Mouse (Mus musculus): ENCODE data around the gene Cdkl1.

The Cdkl1 gene

DNA sequence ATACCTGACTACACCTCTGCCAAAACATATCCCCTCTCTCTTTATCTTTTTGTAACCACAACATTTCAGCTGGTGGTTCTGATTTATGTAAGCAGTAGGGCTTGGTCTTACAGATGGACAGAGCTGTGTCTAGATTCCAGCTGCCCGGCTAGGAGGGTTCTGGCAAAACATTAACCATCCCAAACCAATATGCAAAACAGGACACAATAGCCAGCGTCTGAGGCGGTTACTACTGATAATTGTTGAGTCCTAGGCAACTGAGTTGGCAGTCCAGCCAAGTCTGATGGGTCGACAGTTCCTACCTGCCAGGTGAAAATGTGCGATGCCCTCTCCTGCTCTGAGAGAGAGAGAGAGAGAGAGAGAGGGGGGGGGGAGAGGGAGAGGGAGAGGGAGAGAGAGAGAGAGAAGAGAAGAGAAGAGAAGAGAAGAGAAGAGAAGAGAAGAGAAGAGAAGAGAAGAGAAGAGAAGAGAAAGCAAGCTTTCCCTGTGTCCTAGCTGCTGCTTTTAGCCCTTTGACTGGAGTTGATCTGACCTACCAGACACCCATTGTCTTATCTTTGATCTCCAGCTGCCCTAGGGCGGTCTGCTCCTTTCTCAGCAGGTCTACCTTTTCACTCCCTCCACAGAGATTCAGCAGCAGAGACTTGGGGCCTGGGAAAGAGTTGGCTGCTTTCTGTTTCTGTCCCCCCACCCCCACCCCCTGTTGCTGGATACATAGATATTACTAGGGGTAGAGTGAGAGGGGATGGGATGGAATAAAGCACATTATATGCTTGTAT, 7.6 kb downstream of the Cdkl1 start:
- DNase-seq (ENCODE audit: extremely low read depth, low read depth, low spot score), result no peak

DNA sequence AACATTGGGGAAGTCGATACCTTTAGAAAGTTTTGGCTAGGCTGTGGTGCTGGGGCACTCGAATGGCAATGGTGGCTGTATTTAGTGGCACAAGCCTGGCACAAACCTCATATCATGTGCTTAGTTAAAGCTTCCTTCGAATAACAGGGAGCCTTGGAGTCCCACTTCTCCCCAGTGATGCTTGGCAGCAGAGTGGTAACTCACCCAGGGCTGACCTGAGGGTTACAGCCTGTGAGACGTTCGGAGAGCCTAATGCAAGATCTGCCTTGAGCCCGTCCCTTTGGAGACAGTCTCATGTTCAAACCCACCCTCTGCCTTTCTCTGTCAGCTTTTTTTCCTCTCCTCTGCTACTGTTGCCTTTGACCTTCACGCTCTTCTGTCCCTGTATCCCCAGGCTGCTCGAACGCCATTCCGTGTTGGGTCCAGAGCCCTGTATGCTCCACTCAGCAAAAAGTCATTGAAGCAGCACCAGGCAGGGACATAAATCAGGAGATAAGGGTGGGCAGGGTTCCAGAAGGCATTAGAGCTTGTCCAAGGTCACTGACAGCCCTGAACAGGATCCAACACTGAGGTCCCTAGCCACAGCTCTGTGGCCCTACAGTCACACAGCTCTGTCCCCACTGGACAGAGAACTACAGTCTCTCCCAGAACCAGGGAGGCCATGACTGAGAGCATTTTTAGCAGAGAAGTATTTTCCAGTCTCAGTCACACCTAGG, 9.0 kb downstream of the Cdkl1 start:
- no peak for DNase-seq (ENCODE audit: extremely low read depth, low read depth, low spot score)

DNA sequence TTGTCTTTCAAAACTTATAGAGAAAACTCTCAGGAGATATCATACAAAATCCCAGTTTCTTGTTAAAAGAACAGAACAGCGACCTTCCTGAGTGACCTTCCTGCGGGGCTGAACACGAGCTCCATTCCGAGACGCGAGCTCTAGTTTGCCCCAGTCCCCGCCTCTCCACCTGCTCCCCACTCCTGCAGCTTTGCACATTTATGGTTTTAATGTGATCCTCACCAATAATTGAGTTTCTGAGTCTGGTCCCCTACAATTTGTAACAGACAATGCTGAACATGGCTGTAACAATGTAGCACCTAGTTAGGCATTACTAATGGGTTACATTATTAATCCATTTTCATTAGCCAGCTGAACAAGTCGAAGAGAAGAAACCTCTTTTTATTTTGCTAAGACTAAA, 9.6 kb downstream of the Cdkl1 start:
- DNase-seq (ENCODE audit: extremely low read depth, low read depth, low spot score), result no peak

DNA sequence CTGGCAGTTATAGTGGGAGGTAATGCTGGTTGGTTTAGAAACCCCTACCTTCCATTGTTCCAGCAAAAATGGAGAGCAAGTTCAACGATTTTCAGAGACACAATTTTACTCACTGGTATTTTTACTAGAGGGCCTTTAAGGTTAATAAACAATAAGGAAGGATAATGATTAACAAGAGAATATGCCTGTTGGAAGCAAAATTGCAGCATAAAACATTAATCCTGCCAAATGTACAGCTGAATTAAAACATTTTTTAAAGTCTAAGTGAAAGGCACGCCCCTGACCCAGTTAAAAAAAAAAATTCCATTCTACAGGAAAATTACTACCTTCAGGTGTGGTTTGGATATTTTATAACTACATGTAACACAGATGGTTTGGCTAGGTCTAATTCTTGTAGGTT, 13.1 kb downstream of the Cdkl1 start:
- no peak for DNase-seq (ENCODE audit: extremely low read depth, low read depth, low spot score)

DNA sequence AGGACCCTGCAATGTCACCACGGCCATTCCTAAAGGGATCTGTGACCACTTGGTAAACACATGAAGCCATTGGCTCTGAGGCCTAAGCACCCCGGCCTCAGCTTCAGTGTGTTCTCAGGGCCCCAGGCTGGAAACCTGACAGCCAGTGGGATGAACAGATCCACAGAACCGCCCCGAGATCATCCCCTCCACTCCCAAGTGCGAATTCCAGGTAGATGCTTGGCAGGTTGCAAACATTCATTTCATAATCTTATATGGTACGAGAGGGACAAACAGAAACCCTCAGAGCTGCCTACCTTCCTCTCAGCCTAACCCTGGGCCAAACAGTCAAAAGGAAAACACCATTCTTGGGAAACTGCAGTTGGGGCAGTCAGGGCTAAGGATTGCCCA, 13.7 kb downstream of the Cdkl1 start:
- no peak for DNase-seq (ENCODE audit: extremely low read depth, low read depth, low spot score)

DNA sequence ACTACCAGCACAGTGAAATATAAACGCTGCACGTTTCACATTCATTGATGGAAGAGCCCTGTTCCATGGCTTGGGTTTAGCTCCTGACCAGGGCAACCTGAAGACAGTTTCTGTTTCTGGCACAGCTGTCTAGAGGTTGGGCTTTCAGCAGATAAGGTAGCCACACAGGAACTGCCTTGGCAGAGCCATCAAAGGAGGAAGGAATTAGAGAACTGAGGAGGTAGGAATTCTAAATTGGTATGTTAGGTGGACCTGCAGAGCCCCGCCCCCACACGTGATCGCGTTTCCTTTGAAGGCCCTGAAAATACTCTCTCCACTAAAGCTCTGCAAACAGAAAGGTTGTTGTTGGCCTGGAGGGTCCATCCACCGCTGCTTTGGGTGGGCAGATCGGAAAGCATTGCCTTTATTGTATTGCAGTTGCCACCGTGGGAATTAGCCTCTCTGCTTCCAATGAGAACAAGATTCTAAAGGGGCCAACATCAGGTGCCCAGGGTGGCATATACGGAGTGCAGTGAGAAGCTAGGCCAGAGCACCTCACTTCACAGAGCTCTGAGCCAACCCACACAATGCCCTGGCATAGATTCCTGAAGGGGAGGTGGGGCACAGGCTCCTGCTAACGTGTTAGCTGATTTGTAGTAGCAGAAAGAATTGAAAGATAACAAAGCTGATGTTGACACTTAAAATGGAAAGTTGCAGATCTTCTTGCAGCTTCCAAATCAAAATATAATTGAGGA, 14.3 kb downstream of the Cdkl1 start:
- DNase-seq (ENCODE audit: extremely low read depth, low read depth, low spot score), result no peak

DNA sequence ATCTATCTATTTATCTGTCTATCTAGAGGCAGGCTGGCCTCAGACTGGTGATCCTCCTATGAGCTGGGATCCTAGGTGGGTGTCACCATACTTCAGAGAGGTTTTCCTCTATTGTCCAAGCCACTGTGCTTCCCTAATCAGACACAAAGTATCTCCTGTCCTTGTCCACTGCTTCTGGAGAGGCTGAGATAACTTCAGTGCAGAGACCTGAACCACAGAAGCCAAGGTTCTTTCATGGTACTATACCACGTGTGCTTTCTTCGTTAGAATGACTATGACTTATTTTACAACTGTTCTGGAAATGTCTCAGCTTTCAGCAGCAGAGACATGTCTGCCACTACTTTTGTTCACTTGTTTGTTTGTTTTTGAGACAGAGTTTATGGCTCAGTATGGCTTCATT, 22.2 kb downstream of the Cdkl1 start:
- no peak for DNase-seq (ENCODE audit: extremely low read depth, low read depth, low spot score)

DNA sequence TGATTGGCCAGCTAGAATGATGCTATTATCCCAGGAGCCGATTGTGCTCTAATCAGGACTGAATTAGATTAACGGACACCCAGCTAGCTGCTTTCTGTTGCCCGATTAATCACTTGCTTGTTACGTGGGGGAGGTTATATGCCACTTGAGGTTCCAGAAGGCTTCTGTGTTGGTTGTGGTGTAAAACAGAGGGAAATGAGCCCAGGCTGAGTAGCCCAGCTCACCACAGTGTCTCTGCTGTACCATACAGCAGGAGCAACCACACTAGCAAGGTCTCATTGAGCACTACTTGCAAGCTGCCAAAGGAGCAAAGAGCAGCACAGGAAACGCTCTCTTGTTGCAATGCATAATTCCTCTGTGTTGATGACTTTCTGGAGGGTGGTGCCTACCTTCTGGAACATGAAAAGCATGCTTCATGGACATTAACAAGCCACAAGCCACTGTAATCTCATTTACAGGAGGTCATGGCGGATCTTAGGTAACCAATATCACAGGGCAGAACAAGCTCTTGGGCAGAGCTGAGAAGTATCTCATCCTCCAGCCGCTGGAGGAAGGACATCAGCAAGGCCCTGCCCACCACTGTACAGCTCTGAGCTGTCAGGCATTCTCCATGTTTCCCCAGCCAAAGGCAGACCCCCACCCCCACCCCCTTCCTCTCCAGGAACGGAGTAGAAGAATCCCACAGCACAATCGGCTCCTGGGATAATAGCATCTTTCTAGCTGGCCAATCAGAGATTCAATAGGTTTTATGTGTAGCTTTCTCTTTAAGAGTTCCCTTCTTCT, 23.4 kb downstream of the Cdkl1 start:
- no peak for DNase-seq (ENCODE audit: extremely low read depth, low read depth, low spot score)

DNA sequence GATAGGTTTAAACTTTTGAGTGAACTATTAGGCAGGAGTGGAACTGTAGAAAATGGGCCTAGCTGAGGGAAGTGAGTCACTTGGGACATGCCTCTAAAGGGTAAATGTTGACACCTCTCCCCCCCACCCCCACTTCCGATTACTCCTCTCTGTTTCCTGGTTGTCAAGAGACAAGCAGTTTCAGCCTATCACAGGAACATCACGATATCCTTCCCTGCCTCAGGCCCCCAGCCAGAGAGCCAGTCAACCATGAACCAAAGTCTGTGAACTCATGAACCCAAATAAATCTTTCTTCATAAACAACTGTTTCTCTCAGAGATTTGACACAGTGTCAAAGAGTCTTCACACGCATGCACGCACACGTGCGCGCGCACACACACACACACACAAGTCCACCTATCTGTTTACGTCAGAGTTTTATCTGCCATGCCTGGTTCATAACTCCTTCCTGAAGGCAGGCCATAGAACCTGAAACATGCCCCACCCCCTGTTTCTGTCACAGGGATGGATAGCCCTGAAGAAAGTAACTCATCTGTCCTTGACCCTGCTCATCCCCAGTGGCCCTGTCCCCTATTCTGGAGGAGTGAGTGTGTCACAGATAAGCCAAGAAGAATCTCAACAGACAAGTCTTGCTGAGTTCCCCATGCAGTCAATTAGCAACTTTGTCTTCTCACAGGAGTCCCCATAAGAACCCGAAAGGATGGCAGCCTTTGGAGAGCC, 24.7 kb downstream of the Cdkl1 start:
- no peak for DNase-seq (ENCODE audit: extremely low read depth, low read depth, low spot score)

DNA sequence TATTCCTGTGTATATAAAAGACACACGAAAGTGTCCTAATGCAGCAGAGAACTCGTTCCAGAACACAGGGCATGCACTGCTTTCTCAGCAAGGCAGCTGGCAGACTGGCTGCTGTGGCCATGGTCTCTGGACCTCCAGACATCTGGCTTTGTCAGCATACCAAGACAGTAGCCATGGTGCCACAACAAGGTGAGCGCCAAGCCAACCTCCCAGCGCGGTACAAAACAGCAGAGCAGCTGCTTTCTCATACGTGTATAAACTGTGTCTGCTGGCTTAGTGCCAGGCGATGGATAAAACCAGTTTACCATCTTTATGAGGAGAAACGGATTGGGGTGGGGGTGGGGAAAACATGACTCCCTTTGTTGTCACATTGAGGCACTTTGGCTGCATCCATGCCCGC, 25.5 kb downstream of the Cdkl1 start:
- no peak for DNase-seq (ENCODE audit: extremely low read depth, low read depth, low spot score)

DNA sequence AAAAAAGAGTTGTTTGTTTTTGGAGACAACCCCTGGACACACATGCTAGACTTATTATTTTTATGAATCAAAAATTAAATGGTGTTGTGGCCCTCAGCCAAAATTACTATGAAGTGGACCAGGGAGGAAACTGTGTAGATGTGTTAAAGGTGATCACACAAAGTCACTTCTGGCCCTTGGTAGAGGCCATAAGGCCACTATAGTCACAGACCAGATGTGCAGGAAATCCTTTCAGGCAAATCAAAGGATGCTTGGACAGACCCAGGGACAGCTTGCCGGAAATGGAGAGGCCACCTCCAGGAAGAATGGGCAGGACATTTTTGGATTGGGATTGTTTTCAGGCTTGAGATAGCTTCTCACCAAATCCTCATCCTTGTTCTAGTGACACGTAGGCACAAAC, 29.5 kb downstream of the Cdkl1 start:
- no peak for DNase-seq (ENCODE audit: extremely low read depth, low read depth, low spot score)

DNA sequence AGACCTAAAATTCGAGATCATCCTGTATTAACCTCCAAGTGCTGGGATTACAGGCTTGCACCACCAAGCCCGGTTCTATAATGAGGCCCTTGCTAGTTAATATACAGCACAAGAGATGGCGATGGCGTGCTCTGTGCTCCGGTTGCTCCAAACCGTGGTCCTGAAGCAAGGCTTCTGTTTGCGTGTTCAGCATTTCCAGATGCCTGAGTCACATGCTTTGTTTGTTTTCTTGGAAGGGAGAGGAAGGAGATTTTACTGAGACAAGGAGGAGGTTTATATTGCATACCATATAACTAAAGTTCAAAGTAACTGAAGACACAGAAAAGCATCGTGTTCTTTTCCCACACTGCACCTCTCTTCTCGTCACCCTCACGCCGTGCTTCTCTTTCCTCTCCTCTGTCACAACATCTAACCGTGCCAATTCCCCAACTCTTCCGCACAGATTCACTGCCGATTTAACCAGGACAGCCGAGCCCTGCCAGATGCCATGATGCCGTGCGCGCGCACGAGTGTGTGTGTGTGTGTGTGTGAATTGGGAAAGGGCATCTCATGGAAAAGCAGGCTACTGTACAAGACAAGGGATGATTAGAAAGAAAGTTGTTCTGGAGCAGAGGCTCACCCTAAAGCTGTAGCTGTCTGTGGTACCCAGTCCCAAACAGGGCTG, 30.2 kb downstream of the Cdkl1 start:
- DNase-seq (ENCODE audit: extremely low read depth, low read depth, low spot score), result no peak

DNA sequence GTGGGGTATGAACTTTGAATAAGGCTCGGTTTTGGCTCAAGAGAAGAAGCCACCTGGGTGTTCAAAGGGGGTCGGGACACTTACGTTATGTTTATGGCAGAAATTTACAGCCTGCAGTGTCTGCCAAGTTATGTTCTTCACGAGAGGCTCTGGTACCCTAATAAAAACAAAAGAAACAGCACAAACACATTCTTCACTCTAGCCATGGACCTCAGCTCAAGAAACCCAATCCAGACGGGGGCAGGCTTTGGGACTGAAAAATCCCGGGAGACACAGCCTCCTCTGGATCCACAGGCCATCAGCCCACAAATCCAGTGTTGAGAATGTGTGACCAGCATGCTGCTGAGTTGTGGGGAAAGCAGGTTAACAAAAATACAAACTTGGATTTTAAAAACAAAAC, 31.1 kb downstream of the Cdkl1 start:
- no peak for DNase-seq (ENCODE audit: extremely low read depth, low read depth, low spot score)

DNA sequence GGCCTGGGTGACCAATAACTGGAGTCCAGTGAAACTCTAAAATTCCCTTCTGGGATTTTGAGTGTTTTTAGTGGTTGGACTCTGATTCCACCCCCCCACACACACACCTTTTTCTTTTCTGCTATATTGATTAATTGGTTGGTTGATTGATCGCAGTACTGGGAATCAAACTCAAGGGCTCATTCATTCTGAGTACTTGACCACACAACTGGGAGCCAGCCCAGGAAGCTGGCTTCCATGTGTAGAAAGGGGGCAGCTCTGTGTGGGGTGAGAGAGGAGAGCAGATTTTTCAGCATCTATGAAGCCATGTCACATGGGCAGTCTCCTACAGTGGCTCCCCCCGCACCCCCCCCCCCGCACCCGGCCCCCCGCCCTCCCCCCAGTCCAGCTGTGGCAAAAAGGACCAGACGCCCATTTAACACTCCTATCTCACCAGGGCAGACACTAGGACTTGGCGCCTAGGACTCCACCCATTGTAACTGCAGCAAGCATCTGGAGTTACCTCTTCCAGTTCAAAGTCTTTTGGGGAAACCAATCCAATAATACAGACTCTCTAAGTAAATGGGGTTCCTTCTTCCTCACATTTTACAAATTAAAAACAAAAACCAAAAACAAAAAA, 31.7 kb downstream of the Cdkl1 start:
- no peak for DNase-seq (ENCODE audit: extremely low read depth, low read depth, low spot score)

DNA sequence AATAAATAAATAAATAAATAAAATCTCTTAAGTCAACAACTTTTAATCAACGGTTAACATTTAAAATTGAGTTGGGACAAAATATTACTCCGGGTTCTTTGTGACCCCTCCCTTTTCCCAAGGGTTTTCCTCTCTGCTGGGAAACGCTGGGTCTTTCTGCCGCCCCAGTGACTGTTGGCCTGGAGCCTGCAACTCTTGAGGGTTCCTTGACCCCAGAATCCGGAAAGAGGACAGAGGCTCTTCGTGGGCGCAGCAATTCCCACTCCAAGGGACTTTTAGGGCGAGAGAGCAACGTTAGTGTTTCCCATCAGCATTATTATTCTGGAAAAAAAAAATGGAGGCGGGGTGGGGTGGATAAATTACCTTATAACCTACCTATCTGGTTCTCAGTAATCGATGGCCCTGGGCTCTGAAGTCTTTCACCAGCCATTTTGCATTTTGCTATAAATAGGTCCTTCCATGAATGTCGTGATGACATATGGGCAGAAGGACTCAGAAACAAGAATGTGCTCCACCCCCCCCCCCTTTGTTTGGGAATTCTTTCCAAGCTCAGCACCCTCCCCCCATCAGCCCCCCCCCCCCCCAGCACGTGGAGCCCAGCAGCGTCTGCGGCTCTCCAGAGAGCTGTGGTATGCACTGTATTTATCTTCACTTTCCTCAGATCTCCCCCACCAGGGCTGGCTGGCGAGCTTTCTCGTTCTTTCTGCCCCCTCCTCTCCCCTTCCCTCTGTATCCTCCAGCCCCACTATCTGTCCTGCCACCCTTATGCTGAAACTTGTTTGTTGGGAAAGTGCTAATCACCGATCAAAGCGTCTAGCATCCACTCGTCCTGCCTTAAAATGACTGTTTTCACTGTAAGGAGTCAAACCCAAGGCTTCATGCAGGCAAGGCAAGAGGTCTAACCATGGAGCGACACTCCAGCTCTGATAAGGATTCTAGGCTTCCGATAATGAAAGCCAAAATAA, 32.6 kb downstream of the Cdkl1 start:
- DNase-seq (ENCODE audit: extremely low read depth, low read depth, low spot score), result no peak

DNA sequence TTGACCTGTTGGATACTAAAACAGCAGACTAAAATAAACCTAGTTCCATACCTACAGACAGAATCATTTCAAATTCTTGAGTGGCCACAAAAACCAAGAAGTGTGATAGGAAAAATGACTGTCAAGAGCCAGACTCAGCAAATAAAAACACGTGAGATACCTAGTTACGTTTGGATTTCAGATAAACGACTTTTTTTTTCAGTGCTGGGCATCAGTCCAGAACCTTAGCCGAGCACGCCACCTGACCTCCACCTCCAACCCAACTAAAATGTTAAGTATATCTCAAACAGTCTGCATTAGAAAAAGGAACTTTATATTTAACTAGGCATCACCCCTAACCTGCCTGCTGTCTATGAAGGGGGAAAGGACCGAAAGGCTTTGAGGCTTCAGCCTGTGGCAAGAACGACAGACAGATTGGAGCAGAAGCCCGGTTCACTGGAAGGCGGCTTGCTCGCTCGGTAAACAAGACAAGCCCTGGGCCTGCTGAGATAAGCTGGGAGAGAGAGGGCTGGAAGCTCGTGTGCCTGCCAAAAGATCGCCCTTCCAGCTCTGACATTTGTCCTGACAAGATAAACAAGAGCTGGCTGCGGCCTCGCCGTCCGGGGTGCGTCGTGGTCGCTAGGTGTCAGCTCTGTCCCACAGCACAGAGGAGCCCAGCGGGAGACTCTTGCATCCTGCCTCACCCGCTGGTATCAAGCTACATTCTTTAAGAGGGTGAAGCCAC, 33.5 kb downstream of the Cdkl1 start:
- DNase-seq (ENCODE audit: extremely low read depth, low read depth, low spot score), result peak; percentile 30

DNA sequence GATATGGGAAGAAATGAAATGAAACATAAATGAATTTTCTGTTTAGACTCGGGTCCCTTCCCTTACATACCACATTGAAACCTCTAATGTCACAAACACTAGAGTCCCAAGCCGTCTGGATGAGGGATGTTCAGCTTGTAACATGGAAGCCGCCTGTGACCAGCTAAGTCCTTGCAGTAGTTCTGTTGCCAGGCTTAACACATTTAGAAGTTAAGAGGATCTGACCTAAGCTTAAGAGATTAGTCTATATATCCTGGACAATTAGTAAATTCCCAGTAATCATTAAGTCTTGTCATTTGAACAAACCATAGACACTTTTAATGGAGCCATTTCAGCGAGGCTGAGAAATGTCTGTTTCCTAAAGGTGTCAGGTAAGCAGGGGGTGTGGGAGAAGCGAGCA, 35.1 kb downstream of the Cdkl1 start:
- no peak for DNase-seq (ENCODE audit: extremely low read depth, low read depth, low spot score)

DNA sequence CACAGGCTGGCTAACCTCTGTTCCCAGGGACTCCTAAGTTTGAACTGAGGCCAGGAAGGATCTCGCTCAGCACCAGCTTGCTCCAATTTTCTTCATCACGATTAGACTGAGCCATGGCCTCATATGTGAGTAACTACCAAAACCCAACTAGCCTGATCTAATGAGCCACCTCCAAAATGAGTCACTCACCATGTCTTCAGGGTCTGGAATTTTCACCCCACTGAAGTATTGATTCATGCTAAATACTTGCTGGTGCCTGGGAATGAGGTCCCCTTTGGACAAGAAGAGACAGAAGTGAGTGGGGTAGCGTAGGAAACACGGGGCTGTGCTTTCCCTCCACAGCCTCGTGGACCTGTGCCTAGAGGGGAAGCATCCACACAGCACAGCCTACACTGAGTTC, 37.1 kb downstream of the Cdkl1 start:
- no peak for DNase-seq (ENCODE audit: extremely low read depth, low read depth, low spot score)

Data from fat pad, adult 2 months (tissue).